Comparison of ENCODE assay signal across 12 mouse cellular contexts in genomic region chr13:37846962-37847570, GRCm38 (mm10).
DNase-seq lines count a peak whose midpoint lies in the region; ATAC-seq and TF ChIP-seq lines count a peak whose summit lies in the region.
"Had no signal": no experiment of that assay in that cellular context is flagged by ENCODE, and none has a peak within 500 bp of the region (broad histone marks: within the 10 kb centered on the region; RNA-seq: fewer than 3 reads in every experiment).

No protein-coding gene starts in this region.

- H3K9me3 ChIP-seq in kidney, postnatal 0 days (replicated peaks; ENCODE audit: low read length), result no peaks in the 10 kb centered on the region
- H3K9me3 ChIP-seq in ES-E14 (ENCODE audit: control insufficient read depth, insufficient read depth, low read depth, low read length), result no peaks in the 10 kb centered on the region
- H3K9me3 ChIP-seq in embryonic facial prominence, embryonic 14.5 days (ENCODE audit: control insufficient read depth, low read length), result no peaks in the 10 kb centered on the region
- H3K9me3 ChIP-seq in liver, embryonic 16.5 days (replicated peaks; ENCODE audit: control insufficient read depth, low read length), result no peaks in the 10 kb centered on the region
- H3K9me3 ChIP-seq in forebrain, embryonic 12.5 days, result no peaks in the 10 kb centered on the region
- H3K9me3 ChIP-seq: hindbrain, embryonic 10.5 days; megakaryocyte, embryonic 14.5 days had no signal

- H3K27me3 ChIP-seq in kidney, postnatal 0 days (ENCODE audit: insufficient read depth, low read length), result no peaks in the 10 kb centered on the region
- H3K27me3 ChIP-seq in embryonic facial prominence, embryonic 14.5 days (replicated peaks; ENCODE audit: control insufficient read depth, insufficient read depth, low read length), result no peaks in the 10 kb centered on the region
- no peaks in the 10 kb centered on the region for H3K27me3 ChIP-seq in liver, embryonic 16.5 days (ENCODE audit: control insufficient read depth, insufficient read depth, low read depth, low read length)
- H3K27me3 ChIP-seq in forebrain, embryonic 12.5 days, result no peaks in the 10 kb centered on the region
- H3K27me3 ChIP-seq: megakaryocyte, embryonic 14.5 days had no signal

- DNase-seq in kidney, postnatal 0 days (ENCODE audit: low spot score), result no peak
- no peak for DNase-seq in kidney, postnatal 36 days
- DNase-seq in ES-E14 (ENCODE audit: low read depth, low spot score), result no peak
- no peak for DNase-seq in embryonic facial prominence, embryonic 14.5 days (ENCODE audit: low spot score)
- DNase-seq in cerebellum, adult 11 months, result no peak
- DNase-seq in layer of hippocampus, adult 8-10 months (ENCODE audit: low spot score in 2 of 2), result no peak
- DNase-seq: kidney, adult 18-20 months; right cerebral cortex, postnatal 4 days had no signal

- H3K9ac ChIP-seq in kidney, postnatal 0 days (ENCODE audit: low read depth, low read length), result no peak overlapping the region
- peak overlapping the region; percentile 43; the same call in 1 of the 2 replicates for H3K9ac ChIP-seq in ES-E14 (ENCODE audit: insufficient read depth, low read depth, low read length, poor library complexity, severe bottlenecking)
- H3K9ac ChIP-seq in embryonic facial prominence, embryonic 14.5 days (ENCODE audit: low read depth, low read length), result peak overlapping the region; percentile 35; the same call in 1 of the 2 replicates
- no peak overlapping the region for H3K9ac ChIP-seq in liver, embryonic 16.5 days (ENCODE audit: low read depth, low read length)
- H3K9ac ChIP-seq in forebrain, embryonic 12.5 days, result no peak overlapping the region

- in situ Hi-C loops in ES-E14 (cut with MboI; ENCODE audit: low sequenced_read_pairs in 2 of 2, unreplicated experiment in 2 of 2), result no loop called here

- no peak overlapping the region for H3K4me2 ChIP-seq in kidney, postnatal 0 days (ENCODE audit: low read length)
- no peak overlapping the region for H3K4me2 ChIP-seq in embryonic facial prominence, embryonic 14.5 days (ENCODE audit: low read depth, low read length)
- H3K4me2 ChIP-seq in liver, embryonic 16.5 days (ENCODE audit: low read depth, low read length), result no peak overlapping the region
- no peak overlapping the region for H3K4me2 ChIP-seq in forebrain, embryonic 12.5 days

- H3K4me1 ChIP-seq in kidney, postnatal 0 days (replicated peaks; ENCODE audit: insufficient read depth, low read length), result peaks cover 8% of the 10 kb centered on the region; the same call in 1 of the 2 replicates
- peaks cover 3 to 33% of the 10 kb centered on the region in 2 experiments for H3K4me1 ChIP-seq in ES-E14 (ENCODE audit: control insufficient read depth in 2 of 2, insufficient read depth in 2 of 2, low read length in 2 of 2, poor library complexity in 1 of 2)
- H3K4me1 ChIP-seq in embryonic facial prominence, embryonic 14.5 days (ENCODE audit: control insufficient read depth, insufficient read depth, low read length), result no peaks in the 10 kb centered on the region
- H3K4me1 ChIP-seq in liver, embryonic 16.5 days (ENCODE audit: control insufficient read depth, low read depth, low read length), result peaks cover 44% of the 10 kb centered on the region
- H3K4me1 ChIP-seq in forebrain, embryonic 12.5 days, result peaks cover 5% of the 10 kb centered on the region; the same call in 1 of the 2 replicates

- H3K36me3 ChIP-seq in kidney, postnatal 0 days (ENCODE audit: insufficient read depth, low read length), result no peaks in the 10 kb centered on the region
- H3K36me3 ChIP-seq in ES-E14 (ENCODE audit: control insufficient read depth, insufficient read depth, low read length, poor library complexity, severe bottlenecking), result no peaks in the 10 kb centered on the region
- 0 out of 2 replicates have a peak, but pooled peaks cover 3% of the 10 kb centered on the region for H3K36me3 ChIP-seq in embryonic facial prominence, embryonic 14.5 days (ENCODE audit: control insufficient read depth, insufficient read depth, low read length)
- no peaks in the 10 kb centered on the region for H3K36me3 ChIP-seq in liver, embryonic 16.5 days (ENCODE audit: control insufficient read depth, insufficient read depth)
- no peaks in the 10 kb centered on the region for H3K36me3 ChIP-seq in forebrain, embryonic 12.5 days (replicated peaks)
- H3K36me3 ChIP-seq: hindbrain, embryonic 10.5 days had no signal

- TF ChIP-seq CTCF in kidney, postnatal 0 days (IDR thresholded peaks at IDR 0.05; ENCODE audit: low read depth), result no peak

- ATAC-seq in kidney, postnatal 0 days (replicated peaks; ENCODE audit: low FRiP score, low read depth), result 0 out of 2 replicates have a peak, but pooled peaks have one; percentile 7
- ATAC-seq in embryonic facial prominence, embryonic 14.5 days (ENCODE audit: low read depth), result no peak
- no peak for ATAC-seq in liver, embryonic 16.5 days (ENCODE audit: low read depth)
- ATAC-seq in forebrain, embryonic 12.5 days (ENCODE audit: low FRiP score), result no peak

- WGBS in kidney, postnatal 0 days, result 75% methylated on average over 9 of the region's 9 CpGs
- 65% methylated on average over 9 of the region's 9 CpGs for WGBS in embryonic facial prominence, embryonic 14.5 days
- 67% methylated on average over 9 of the region's 9 CpGs for WGBS in liver, embryonic 16.5 days (ENCODE audit: insufficient replicate concordance)
- WGBS in forebrain, embryonic 12.5 days, result 72% methylated on average over 9 of the region's 9 CpGs

- H3K27ac ChIP-seq in kidney, postnatal 0 days, result peak overlapping the region; percentile 0; the same call in 1 of the 2 replicates
- no peak overlapping the region for H3K27ac ChIP-seq in ES-E14 (ENCODE audit: insufficient read depth, low read depth, low read length, poor library complexity, severe bottlenecking)
- H3K27ac ChIP-seq in embryonic facial prominence, embryonic 14.5 days (replicated peaks; ENCODE audit: low read depth, low read length), result no peak overlapping the region
- peak overlapping the region; percentile 28; the same call in 1 of the 2 replicates for H3K27ac ChIP-seq in liver, embryonic 16.5 days (ENCODE audit: low read length)
- no peak overlapping the region for H3K27ac ChIP-seq in forebrain, embryonic 12.5 days
- H3K27ac ChIP-seq: hindbrain, embryonic 10.5 days had no signal

- no peak overlapping the region for H3K4me3 ChIP-seq in kidney, postnatal 0 days (replicated peaks; ENCODE audit: low read depth, low read length)
- peak overlapping the region in 1 of 2 experiments; percentile 6; a peak in 1 of 4 replicates for H3K4me3 ChIP-seq in ES-E14 (ENCODE audit: insufficient read depth in 1 of 2, low read depth in 1 of 2, low read length in 2 of 2, poor library complexity in 1 of 2, severe bottlenecking in 1 of 2)
- H3K4me3 ChIP-seq in embryonic facial prominence, embryonic 14.5 days (ENCODE audit: low read depth, low read length), result no peak overlapping the region
- H3K4me3 ChIP-seq in liver, embryonic 16.5 days (ENCODE audit: low read depth, low read length), result no peak overlapping the region
- H3K4me3 ChIP-seq in forebrain, embryonic 12.5 days (replicated peaks), result no peak overlapping the region
- H3K4me3 ChIP-seq: hindbrain, embryonic 10.5 days; megakaryocyte, embryonic 14.5 days had no signal

TF ChIP-seq in ES-E14, 5 proteins besides CTCF, POLR2A, EP300 and RAD21:
- TF ChIP-seq ZC3H11A (IDR thresholded peaks at IDR 0.05; ENCODE audit: borderline replicate concordance, low read depth, low read length) (no peak), MAFK (IDR thresholded peaks at IDR 0.05; ENCODE audit: insufficient read depth, low read depth, low read length) (peak; percentile 62; the same call in 1 of the 2 replicates), ZNF384 (IDR thresholded peaks at IDR 0.05; ENCODE audit: low read depth, low read length) (no peak), CHD2 (IDR thresholded peaks at IDR 0.05; ENCODE audit: low read depth, low read length) (no peak), HCFC1 (IDR thresholded peaks at IDR 0.05; ENCODE audit: borderline replicate concordance, insufficient read depth, low read length) (no peak)

Comparison
In these comparisons a context has a peak if more than half of its experiments do, and no peak if none do; other contexts are left out.
1. H3K27ac ChIP-seq: peak in kidney, postnatal 0 days (single experiment) and liver, embryonic 16.5 days (single experiment); none in ES-E14 (single experiment), embryonic facial prominence, embryonic 14.5 days (single experiment) and forebrain, embryonic 12.5 days (single experiment).
2. H3K9ac ChIP-seq: peak in ES-E14 (single experiment) and embryonic facial prominence, embryonic 14.5 days (single experiment); none in kidney, postnatal 0 days (single experiment), liver, embryonic 16.5 days (single experiment) and forebrain, embryonic 12.5 days (single experiment).